Mouse (Mus musculus) forebrain, embryonic 14.5 days (tissue): Measurements from ENCODE around the gene Klf4. TPM values are rescaled to one million over a fixed set of nuclear protein-coding genes. Genes with fewer than 3 reads are reported as not detected.

ENCODE experiments used
- ATAC-seq: fragments of 200-750 bp; cut with Nextera tagmentation; 2 replicates; pipeline ENCODE4 v1.8.0; 2017; ENCODE audit warnings: mild to moderate bottlenecking, moderate library complexity
- DNase-seq: peaks from one replicate; pipeline ENCODE4 v3.0.0-alpha.2; 2015; ENCODE audit warnings: low spot score
- H3K27ac ChIP-seq: fragments of 300-500 bp; sonication (generic); 2 replicates; pipeline ENCODE4 v1.5.1; 2014; ENCODE audit warnings: low read depth, mild to moderate bottlenecking, control low read depth, low read length, moderate library complexity
- H3K27me3 ChIP-seq: fragments of 300-500 bp; sonication (generic); replicated peaks from 2 replicates; pipeline ENCODE4 v1.6.1; 2014; ENCODE audit warnings: low read length, control low read depth, mixed read lengths; ENCODE audit not compliant: control insufficient read depth, insufficient read depth
- H3K36me3 ChIP-seq: fragments of 300-500 bp; sonication (generic); 2 replicates; pipeline ENCODE4 v1.6.1; 2014; ENCODE audit warnings: low read length, control low read depth; ENCODE audit not compliant: control insufficient read depth, insufficient read depth
- H3K4me1 ChIP-seq: fragments of 300-500 bp; sonication (generic); 2 replicates; pipeline ENCODE4 v1.6.1; 2014; ENCODE audit warnings: antibody characterized with exemption, low read length, control low read depth; ENCODE audit not compliant: control insufficient read depth, insufficient read depth
- H3K4me2 ChIP-seq: fragments of 300-500 bp; sonication (generic); 2 replicates; pipeline ENCODE4 v1.6.1; 2014; ENCODE audit warnings: mild to moderate bottlenecking, control low read depth, low read length
- H3K4me3 ChIP-seq: fragments of 300-500 bp; sonication (generic); 2 replicates; pipeline ENCODE4 v1.5.1; 2014; ENCODE audit warnings: low read depth, low read length, control low read depth
- H3K9ac ChIP-seq: fragments of 300-500 bp; sonication (generic); 2 replicates; pipeline ENCODE4 v1.6.1; 2014; ENCODE audit warnings: mild to moderate bottlenecking, low read length, control low read depth, moderate library complexity
- H3K9me3 ChIP-seq: fragments of 300-500 bp; sonication (generic); replicated peaks from 2 replicates; pipeline ENCODE4 v1.6.1; 2016; ENCODE audit warnings: low read length, control low read depth, mixed read lengths; ENCODE audit not compliant: control insufficient read depth
- WGBS: fragments of 180-500 bp; shearing (Covaris S2); extraction: QIAGEN DNeasy Blood & Tissue Kit; methylation state at CpG from one replicate; pipeline ENCODE4 v1.1.7; 2014; 5-methylcytosine and 5-hydroxymethylcytosine counted together
- polyA plus RNA-seq: library from polyadenylated mRNA; unstranded; fragments of >200 nt; fragmentation: Nextera tagmentation; extraction: Ambion mirVana; gene quantifications from 2 replicates; pipeline ENCODE4 v1.2.1, GENCODE M21; 2014

The Klf4 gene
- polyA plus RNA-seq, 1 experiment from 2014 or later, result 1.3 TPM

- Histone ChIP-seq H3K27me3 (no peaks in the 10 kb centered on the region), H3K4me3 (no peak overlapping the region), H3K9ac (no peak overlapping the region), H3K27ac (no peak overlapping the region), H3K4me2 (no peak overlapping the region), H3K9me3 (no peaks in the 10 kb centered on the region), H3K4me1 (0 out of 2 replicates have a peak, but pooled peaks cover 2% of the 10 kb centered on the region), H3K36me3 (no peaks in the 10 kb centered on the region)
- DNase-seq, result no peak
- ATAC-seq, result no peak
- 78% methylated on average over 2 of the region's 2 CpGs for WGBS
These were observed 20.9 kb downstream of the Klf4 start for GRCm38 (mm10) chr4:55511389-55511788.

DNA sequence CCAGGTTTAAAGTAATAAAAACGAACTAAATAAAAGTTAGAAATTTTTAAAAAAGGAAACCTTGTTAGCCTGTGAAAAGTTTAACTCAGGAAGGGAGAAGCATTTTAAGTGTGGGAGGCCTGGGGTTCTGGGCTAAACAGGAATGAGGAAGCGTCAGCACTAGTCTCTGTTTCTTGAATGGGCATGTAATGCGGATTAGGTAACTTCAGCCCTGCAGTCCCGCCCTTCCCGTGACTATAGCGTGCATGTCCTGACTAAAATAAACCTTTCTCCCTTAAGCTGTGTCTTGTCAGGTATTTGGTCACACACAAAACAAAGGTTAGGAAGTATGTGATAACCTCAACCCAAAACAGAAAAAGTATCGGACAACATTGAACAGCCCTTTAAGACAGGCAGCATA, 23.6 kb downstream of the Klf4 start:
- Histone ChIP-seq H3K4me1 (no peaks in the 10 kb centered on the region), H3K4me2 (no peak overlapping the region), H3K9ac (no peak overlapping the region), H3K4me3 (no peak overlapping the region), H3K36me3 (no peaks in the 10 kb centered on the region), H3K27ac (no peak overlapping the region), H3K9me3 (no peaks in the 10 kb centered on the region), H3K27me3 (no peaks in the 10 kb centered on the region)
- DNase-seq (no peak), ATAC-seq (no peak)
- WGBS, result 86% methylated on average over 7 of the region's 7 CpGs

DNA sequence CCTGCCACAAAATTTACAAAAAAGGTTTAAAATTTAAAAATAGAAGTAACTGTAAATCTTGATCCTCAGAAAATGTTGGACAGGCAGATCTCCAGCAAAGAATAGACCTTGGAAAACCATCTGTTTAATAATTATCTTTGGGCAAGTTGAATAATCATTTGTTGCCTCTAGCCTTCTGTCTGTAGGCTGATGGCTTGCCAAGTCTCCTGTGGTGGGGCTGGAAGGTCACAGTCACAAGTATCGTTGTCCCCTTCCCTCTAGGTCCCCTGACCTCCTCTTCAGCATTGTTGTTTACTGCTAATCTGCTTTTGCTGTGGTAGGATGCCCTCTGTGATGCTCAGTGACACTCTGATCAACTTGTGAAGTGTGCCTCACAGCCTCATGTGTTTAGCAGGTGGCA, 33.6 kb downstream of the Klf4 start:
- H3K4me2 ChIP-seq, result no peak overlapping the region
- 68% methylated on average over 1 of the region's 1 CpGs for WGBS
- H3K36me3 ChIP-seq, result no peaks in the 10 kb centered on the region
- H3K4me1 ChIP-seq, result no peaks in the 10 kb centered on the region
- H3K9me3 ChIP-seq, result no peaks in the 10 kb centered on the region
- no peak overlapping the region for H3K4me3 ChIP-seq
- no peaks in the 10 kb centered on the region for H3K27me3 ChIP-seq
- DNase-seq (no peak), ATAC-seq (no peak)
- no peak overlapping the region for H3K9ac ChIP-seq
- H3K27ac ChIP-seq, result no peak overlapping the region

DNA sequence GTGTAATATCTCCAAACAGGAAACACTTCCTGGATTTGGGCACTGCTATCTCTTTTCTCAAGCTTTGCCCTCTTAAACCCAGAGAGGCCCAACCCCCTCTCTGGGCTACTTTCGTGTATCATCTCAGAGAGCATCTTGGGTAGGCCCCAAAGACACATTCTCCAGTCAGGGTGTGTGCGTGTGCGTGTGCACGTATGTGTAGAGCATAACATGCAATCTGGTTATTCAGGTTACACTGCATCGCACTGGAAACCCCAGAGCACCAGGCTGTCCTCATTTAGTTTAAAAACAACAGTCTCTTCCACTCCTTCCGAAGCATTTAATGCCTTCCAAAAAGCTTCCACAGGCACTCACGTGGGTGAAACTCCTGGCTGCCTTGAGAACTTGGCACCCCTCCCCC, 35.9 kb downstream of the Klf4 start:
- Histone ChIP-seq H3K4me3 (no peak overlapping the region), H3K27me3 (no peaks in the 10 kb centered on the region), H3K4me1 (no peaks in the 10 kb centered on the region), H3K4me2 (no peak overlapping the region), H3K9ac (no peak overlapping the region), H3K9me3 (no peaks in the 10 kb centered on the region), H3K27ac (no peak overlapping the region), H3K36me3 (no peaks in the 10 kb centered on the region)
- WGBS, result 84% methylated on average over 7 of the region's 7 CpGs
- DNase-seq, result no peak
- no peak for ATAC-seq

DNA sequence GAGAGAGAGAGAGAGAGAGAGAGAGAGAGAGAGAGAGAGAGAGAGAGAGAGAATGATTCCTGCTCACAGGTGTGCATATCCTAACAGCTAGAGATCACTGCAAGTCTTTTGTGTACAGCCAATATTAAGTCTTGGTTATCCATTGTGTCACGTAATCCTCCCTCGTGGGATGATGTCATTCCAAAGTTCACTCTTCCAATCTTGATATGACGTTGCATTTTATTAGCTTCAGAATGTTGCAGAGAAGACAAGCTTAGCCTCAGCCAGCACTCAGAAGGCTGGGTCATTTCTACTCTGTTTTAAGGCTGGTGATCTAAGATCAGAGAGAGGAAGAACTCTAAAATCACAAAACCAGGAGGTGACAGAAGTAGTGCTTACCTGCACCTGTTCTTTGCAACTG, 39.0 kb downstream of the Klf4 start:
- Histone ChIP-seq H3K36me3 (no peaks in the 10 kb centered on the region), H3K27ac (no peak overlapping the region), H3K9ac (no peak overlapping the region), H3K27me3 (no peaks in the 10 kb centered on the region), H3K9me3 (no peaks in the 10 kb centered on the region), H3K4me3 (no peak overlapping the region), H3K4me1 (no peaks in the 10 kb centered on the region), H3K4me2 (no peak overlapping the region)
- no peak for ATAC-seq
- no peak for DNase-seq
- 82% methylated on average over 3 of the region's 3 CpGs for WGBS

GRCm38 (mm10) chr4:55489328-55489727, 42.9 kb downstream of the Klf4 start:
- Histone ChIP-seq H3K9ac (no peak overlapping the region), H3K4me2 (no peak overlapping the region), H3K4me3 (no peak overlapping the region), H3K27ac (no peak overlapping the region), H3K27me3 (no peaks in the 10 kb centered on the region), H3K9me3 (no peaks in the 10 kb centered on the region), H3K4me1 (no peaks in the 10 kb centered on the region), H3K36me3 (no peaks in the 10 kb centered on the region)
- DNase-seq, result no peak
- ATAC-seq, result no peak
- 78% methylated on average over 3 of the region's 3 CpGs for WGBS

DNA sequence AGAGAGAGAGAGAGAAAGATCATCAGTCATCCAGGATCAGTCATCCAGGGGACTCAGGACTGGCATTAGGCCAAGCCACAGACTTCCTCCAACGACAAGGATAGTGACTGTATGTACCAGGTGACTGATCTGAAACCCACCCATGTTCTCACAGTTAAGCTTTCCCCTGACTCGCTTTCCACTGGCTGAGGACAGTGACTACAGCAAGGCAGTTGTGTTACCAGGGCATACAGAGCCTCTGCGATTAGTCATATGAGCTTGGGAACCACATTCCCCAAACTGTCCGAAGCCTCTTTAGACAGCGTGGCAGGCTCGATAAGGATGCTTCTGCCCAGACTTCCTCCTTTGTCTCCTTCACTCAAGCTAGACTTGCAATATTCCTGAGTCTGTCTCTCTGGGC, 43.7 kb downstream of the Klf4 start:
- no peak overlapping the region for H3K27ac ChIP-seq
- no peak overlapping the region for H3K4me2 ChIP-seq
- H3K9ac ChIP-seq, result no peak overlapping the region
- H3K9me3 ChIP-seq, result no peaks in the 10 kb centered on the region
- WGBS, result 89% methylated on average over 6 of the region's 6 CpGs
- no peaks in the 10 kb centered on the region for H3K36me3 ChIP-seq
- H3K27me3 ChIP-seq, result no peaks in the 10 kb centered on the region
- DNase-seq (no peak), ATAC-seq (no peak)
- no peaks in the 10 kb centered on the region for H3K4me1 ChIP-seq
- no peak overlapping the region for H3K4me3 ChIP-seq

GRCm38 (mm10) chr4:55480322-55480767, 51.9 kb downstream of the Klf4 start:
- DNase-seq (peak; percentile 70), ATAC-seq (peak; percentile 85)
- Histone ChIP-seq H3K4me2 (peak overlapping the region; percentile 48), H3K9ac (peak overlapping the region; percentile 50), H3K4me1 (no peaks in the 10 kb centered on the region; the same call in 1 of the 2 replicates), H3K4me3 (peak overlapping the region; percentile 13; the same call in 1 of the 2 replicates), H3K27me3 (no peaks in the 10 kb centered on the region), H3K9me3 (no peaks in the 10 kb centered on the region), H3K27ac (no peak overlapping the region), H3K36me3 (no peaks in the 10 kb centered on the region)
- 19% methylated on average over 25 of the region's 25 CpGs for WGBS

DNA sequence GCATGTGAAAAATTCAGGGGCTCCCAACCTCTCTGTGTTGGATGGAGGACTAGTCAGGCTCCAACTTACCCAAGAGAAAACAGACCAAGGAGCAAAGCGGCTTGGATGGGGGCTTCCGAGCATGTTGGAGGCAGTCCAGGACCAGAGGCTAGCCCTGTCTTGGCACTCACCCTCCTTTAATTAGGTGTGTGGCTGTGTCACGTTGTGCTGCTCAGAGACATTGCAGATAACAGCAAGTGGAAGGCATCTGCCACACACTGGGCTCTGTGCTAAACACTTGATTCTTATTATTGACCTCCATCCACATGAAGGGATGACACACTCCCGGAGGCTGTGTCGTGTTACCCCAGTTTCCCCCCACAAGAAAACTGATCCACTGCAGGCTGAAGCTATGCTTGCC, 53.9 kb downstream of the Klf4 start:
- Histone ChIP-seq H3K9me3 (no peaks in the 10 kb centered on the region), H3K9ac (no peak overlapping the region), H3K4me1 (no peaks in the 10 kb centered on the region; the same call in 1 of the 2 replicates), H3K4me3 (no peak overlapping the region), H3K27me3 (no peaks in the 10 kb centered on the region), H3K27ac (no peak overlapping the region), H3K4me2 (no peak overlapping the region), H3K36me3 (no peaks in the 10 kb centered on the region)
- ATAC-seq (0 out of 2 replicates have a peak, but pooled peaks have one; percentile 15), DNase-seq (peak; percentile 17)
- WGBS, result 52% methylated on average over 5 of the region's 5 CpGs
